8 mouse cellular contexts compared by ENCODE assay signal in the genomic region with DNA sequence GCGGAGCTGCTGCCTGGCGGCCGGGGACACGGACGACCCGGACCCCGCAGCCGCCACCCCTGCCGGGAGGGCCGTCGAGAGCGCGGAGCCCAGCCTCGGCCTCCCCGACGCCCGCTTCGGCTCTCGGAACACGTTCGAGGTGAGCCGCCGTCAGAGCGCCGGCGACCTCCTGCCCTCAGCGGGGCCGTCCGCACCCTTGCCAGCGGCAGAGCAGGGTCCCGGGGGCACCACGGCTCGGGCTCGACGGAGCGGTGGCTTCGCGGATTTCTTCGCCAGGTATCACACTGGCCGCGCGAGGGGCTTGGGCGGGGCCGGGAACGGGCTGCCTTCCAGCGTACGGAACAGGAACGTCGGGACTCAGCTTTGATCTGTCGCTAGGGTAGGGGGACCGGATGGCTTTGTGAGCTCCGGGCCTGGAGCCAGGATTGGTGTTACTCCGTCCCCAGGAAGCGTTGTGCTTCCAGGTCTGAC. TPM values are rescaled to one million over a fixed set of nuclear protein-coding genes. Genes with fewer than 3 reads are reported as not detected.
DNase-seq lines count a peak whose midpoint lies in the region; ATAC-seq and TF ChIP-seq lines count a peak whose summit lies in the region.

No protein-coding gene starts in this region.

- peak overlapping the region; percentile 41 for H3K4me2 ChIP-seq in embryonic facial prominence, embryonic 11.5 days (ENCODE audit: low read depth, low read length)
- peak overlapping the region; percentile 84 for H3K4me2 ChIP-seq in intestine, postnatal 0 days (replicated peaks; ENCODE audit: low read depth)
- peak overlapping the region; percentile 58 for H3K4me2 ChIP-seq in limb, embryonic 14.5 days (replicated peaks; ENCODE audit: low read depth, low read length, severe bottlenecking)
- peak overlapping the region; percentile 62 for H3K4me2 ChIP-seq in midbrain, embryonic 13.5 days (replicated peaks)

- peak overlapping the region; percentile 80 for H3K9ac ChIP-seq in embryonic facial prominence, embryonic 11.5 days (replicated peaks; ENCODE audit: low read length)
- H3K9ac ChIP-seq in intestine, postnatal 0 days (ENCODE audit: low read depth, low read length) = peak overlapping the region; percentile 83
- H3K9ac ChIP-seq in limb, embryonic 14.5 days (ENCODE audit: low read depth, low read length, severe bottlenecking) = peak overlapping the region; percentile 84
- H3K9ac ChIP-seq in midbrain, embryonic 13.5 days (replicated peaks) = peak overlapping the region; percentile 84

- no peaks in the 10 kb centered on the region; the same call in 1 of the 2 replicates for H3K36me3 ChIP-seq in embryonic facial prominence, embryonic 11.5 days (replicated peaks; ENCODE audit: control insufficient read depth, insufficient read depth, low read depth, low read length)
- no peaks in the 10 kb centered on the region for H3K36me3 ChIP-seq in intestine, postnatal 0 days (ENCODE audit: control insufficient read depth, insufficient read depth)
- H3K36me3 ChIP-seq in limb, embryonic 14.5 days (ENCODE audit: control insufficient read depth, insufficient read depth, low read length) = no peaks in the 10 kb centered on the region
- H3K36me3 ChIP-seq in midbrain, embryonic 13.5 days = no peaks in the 10 kb centered on the region; the same call in 1 of the 2 replicates

- peak overlapping the region; percentile 83 for H3K4me3 ChIP-seq in embryonic facial prominence, embryonic 11.5 days (ENCODE audit: low read depth, low read length)
- peak overlapping the region; percentile 75 for H3K4me3 ChIP-seq in intestine, postnatal 0 days (ENCODE audit: low read depth, low read length)
- H3K4me3 ChIP-seq in limb, embryonic 14.5 days (replicated peaks; ENCODE audit: low read length) = peak overlapping the region; percentile 78
- peak overlapping the region; percentile 81 for H3K4me3 ChIP-seq in midbrain, embryonic 13.5 days (replicated peaks)

- 0% methylated on average over 52 of the region's 54 CpGs for WGBS in embryonic facial prominence, embryonic 11.5 days
- WGBS in intestine, postnatal 0 days = under 1% methylated on average over 49 of the region's 54 CpGs
- under 1% methylated on average over 35 of the region's 54 CpGs for WGBS in limb, embryonic 14.5 days
- WGBS in midbrain, embryonic 13.5 days = under 1% methylated on average over 54 of the region's 54 CpGs

- no peaks in the 10 kb centered on the region for H3K27me3 ChIP-seq in embryonic facial prominence, embryonic 11.5 days (ENCODE audit: control insufficient read depth, insufficient read depth, low read length)
- no peaks in the 10 kb centered on the region for H3K27me3 ChIP-seq in intestine, postnatal 0 days (replicated peaks; ENCODE audit: control insufficient read depth, insufficient read depth, low read length)
- H3K27me3 ChIP-seq in limb, embryonic 14.5 days (ENCODE audit: control insufficient read depth, insufficient read depth, low read length) = no peaks in the 10 kb centered on the region
- H3K27me3 ChIP-seq in midbrain, embryonic 13.5 days = no peaks in the 10 kb centered on the region

- H3K27ac ChIP-seq in embryonic facial prominence, embryonic 11.5 days (replicated peaks; ENCODE audit: low read depth, low read length) = peak overlapping the region; percentile 66
- H3K27ac ChIP-seq in intestine, postnatal 0 days (ENCODE audit: low read depth, low read length) = peak overlapping the region; percentile 90
- peak overlapping the region; percentile 79 for H3K27ac ChIP-seq in limb, embryonic 14.5 days (replicated peaks; ENCODE audit: low read depth, low read length)
- H3K27ac ChIP-seq in midbrain, embryonic 13.5 days = peak overlapping the region; percentile 94

- no peak for TF ChIP-seq CTCF in intestine, postnatal 0 days (IDR thresholded peaks at IDR 0.05; ENCODE audit: low read depth)

- peak; percentile 50 for ATAC-seq in embryonic facial prominence, embryonic 11.5 days (replicated peaks; ENCODE audit: insufficient number of reproducible peaks, low FRiP score, low TSS enrichment, low read depth)
- ATAC-seq in intestine, postnatal 0 days = peak; percentile 42
- peak; percentile 34; the same call in 1 of the 2 replicates for ATAC-seq in limb, embryonic 14.5 days (ENCODE audit: low FRiP score, low read depth)
- ATAC-seq in midbrain, embryonic 13.5 days = peak; percentile 70

- H3K4me1 ChIP-seq in embryonic facial prominence, embryonic 11.5 days (ENCODE audit: control insufficient read depth, insufficient read depth, low read length) = no peaks in the 10 kb centered on the region
- no peaks in the 10 kb centered on the region for H3K4me1 ChIP-seq in intestine, postnatal 0 days (replicated peaks; ENCODE audit: control insufficient read depth, insufficient read depth, low read length)
- no peaks in the 10 kb centered on the region for H3K4me1 ChIP-seq in limb, embryonic 14.5 days (ENCODE audit: control insufficient read depth, insufficient read depth, low read length)
- H3K4me1 ChIP-seq in midbrain, embryonic 13.5 days (replicated peaks) = peaks cover 13% of the 10 kb centered on the region

- no peak for TF ChIP-seq POLR2A in limb, embryonic 14.5 days (IDR thresholded peaks at IDR 0.05; ENCODE audit: borderline replicate concordance, extremely low read depth, insufficient read depth, insufficient read length)

- H3K9me3 ChIP-seq in embryonic facial prominence, embryonic 11.5 days (replicated peaks; ENCODE audit: control insufficient read depth, low read length) = no peaks in the 10 kb centered on the region
- no peaks in the 10 kb centered on the region for H3K9me3 ChIP-seq in intestine, postnatal 0 days (ENCODE audit: control insufficient read depth)
- H3K9me3 ChIP-seq in limb, embryonic 14.5 days (ENCODE audit: control insufficient read depth, low read length) = no peaks in the 10 kb centered on the region
- H3K9me3 ChIP-seq in midbrain, embryonic 13.5 days = no peaks in the 10 kb centered on the region

- peak; percentile 58 for DNase-seq in 3T3-L1 (ENCODE audit: low read depth, low spot score)
- DNase-seq in adrenal gland, postnatal 10 days = peak; percentile 74
- peak; percentile 68 for DNase-seq in embryonic facial prominence, embryonic 11.5 days (ENCODE audit: low spot score)
- DNase-seq in heart, adult 18-20 months = peak; percentile 71
- peak; percentile 70 for DNase-seq in limb, embryonic 14.5 days (ENCODE audit: low spot score)
- DNase-seq in spleen, postnatal 4 days (ENCODE audit: low spot score in 2 of 2) = peak; percentile 41 to 84

RNA-seq across cellular contexts. Expression of gene Tbc1d12, which starts 0.8 kb away (rescaled TPM):
- 1 to 10 TPM; 9.5 to 9.6 TPM for total RNA-seq in adrenal gland, postnatal 10 days (2021)
- 2.4 and 3.3 TPM in 2 replicates for polyA plus RNA-seq in embryonic facial prominence, embryonic 11.5 days (2014; fragmentation: Nextera tagmentation; extraction: Ambion mirVana)
- 1 to 10 TPM; 7.1 to 7.2 TPM for total RNA-seq in heart, adult 18-20 months (2021)
- 1.9 and 2.2 TPM in 2 replicates for polyA plus RNA-seq in intestine, postnatal 0 days (2015; fragmentation: Nextera tagmentation; extraction: Ambion mirVana)
- 6.4 and 6.6 TPM in 2 replicates for polyA plus RNA-seq in limb, embryonic 14.5 days (2012; rRNA removed)
- 4.3 and 4.5 TPM in 2 replicates for polyA plus RNA-seq in limb, embryonic 14.5 days (2014; fragmentation: Nextera tagmentation; extraction: Ambion mirVana)
- 4.2 and 4.8 TPM in 2 replicates for polyA plus RNA-seq in midbrain, embryonic 13.5 days (2015; fragmentation: Nextera tagmentation; extraction: Ambion mirVana)

RNA-seq across cellular contexts. Expression of gene Noc3l, which starts 18.2 kb away (rescaled TPM):
- total RNA-seq in adrenal gland, postnatal 10 days (2021) = 10 to 100 TPM; 12.5 TPM
- polyA plus RNA-seq in embryonic facial prominence, embryonic 11.5 days (2014; fragmentation: Nextera tagmentation; extraction: Ambion mirVana) = 11.9 and 14.0 TPM in 2 replicates
- 1 to 10 TPM; 6.3 to 6.9 TPM for total RNA-seq in heart, adult 18-20 months (2021)
- polyA plus RNA-seq in intestine, postnatal 0 days (2015; fragmentation: Nextera tagmentation; extraction: Ambion mirVana) = 2.0 and 2.4 TPM in 2 replicates
- polyA plus RNA-seq in limb, embryonic 14.5 days (2012; rRNA removed) = 12.3 and 15.0 TPM in 2 replicates
- 7.7 and 7.9 TPM in 2 replicates for polyA plus RNA-seq in limb, embryonic 14.5 days (2014; fragmentation: Nextera tagmentation; extraction: Ambion mirVana)
- polyA plus RNA-seq in midbrain, embryonic 13.5 days (2015; fragmentation: Nextera tagmentation; extraction: Ambion mirVana) = 6.0 and 6.6 TPM in 2 replicates

Comparison
In these comparisons a context has a peak if more than half of its experiments do, and no peak if none do; other contexts are left out.
1. Peak in every context shown above with its lines: DNase-seq, ATAC-seq, H3K4me3 ChIP-seq and H3K27ac ChIP-seq.